Mouse (Mus musculus) adrenal gland, postnatal 14 days (tissue): ENCODE measurements around the gene Slc44a3. TPM values are rescaled to one million over a fixed set of nuclear protein-coding genes. Genes with fewer than 3 reads are reported as not detected.

Experiments
- DNase-seq: peaks from one replicate; pipeline ENCODE4 v3.0.0; 2021; ENCODE audit warnings: mixed read lengths
- long read RNA-seq, 2 experiments: library from polyadenylated mRNA; stranded (forward); transcript quantifications; one replicate each; pipeline ENCODE4 v2.0.0; 2021
- total RNA-seq: library from RNA; stranded (reverse); gene quantifications from 2 replicates; pipeline ENCODE4 v1.2.3, GENCODE M21; 2021

The Slc44a3 gene
- 14.6 TPM in 2 replicates for total RNA-seq
- long read RNA-seq, experiment 1, transcript Slc44a3-201 (15 exons, 2,620 nt) = major isoform, 11 of 17 reads
- long read RNA-seq, experiment 1, partial matches to known transcripts = 0 of 17 reads
- long read RNA-seq, experiment 1, other reads (novel, unspliced or antisense) = 6 of 17 reads
- long read RNA-seq, experiment 2, transcript Slc44a3-201 (15 exons, 2,620 nt) = major isoform, 9 of 13 reads
- long read RNA-seq, experiment 2, partial matches to known transcripts = 2 of 13 reads
- long read RNA-seq, experiment 2, other reads (novel, unspliced or antisense) = 2 of 13 reads

- peak; percentile 79 for DNase-seq
Observed at GRCm38 (mm10) chr3:121532176-121532575, at the start of gene Slc44a3. Slc44a3 (minus strand) TSS chr3:121532404.

GRCm38 (mm10) chr3:121579880-121580549, 47.8 kb upstream of the Slc44a3 start:
- no peak for DNase-seq

GRCm38 (mm10) chr3:121579402-121579801, 47.2 kb upstream of the Slc44a3 start:
- no peak for DNase-seq

- no peak for DNase-seq
Observed at GRCm38 (mm10) chr3:121578706-121579105, 46.5 kb upstream of the Slc44a3 start.

- no peak for DNase-seq
Observed at GRCm38 (mm10) chr3:121577641-121578040, 45.4 kb upstream of the Slc44a3 start.

GRCm38 (mm10) chr3:121577032-121577591, 44.9 kb upstream of the Slc44a3 start:
- DNase-seq = peak; percentile 51

GRCm38 (mm10) chr3:121576367-121576766, 44.2 kb upstream of the Slc44a3 start:
- DNase-seq = no peak

GRCm38 (mm10) chr3:121574386-121574785, 42.2 kb upstream of the Slc44a3 start:
- DNase-seq = no peak

GRCm38 (mm10) chr3:121573858-121574257, 41.7 kb upstream of the Slc44a3 start:
- DNase-seq = no peak

GRCm38 (mm10) chr3:121571491-121571890, 39.3 kb upstream of the Slc44a3 start:
- no peak for DNase-seq

- no peak for DNase-seq
Observed at GRCm38 (mm10) chr3:121570623-121571022, 38.4 kb upstream of the Slc44a3 start.

- DNase-seq = no peak
Observed at GRCm38 (mm10) chr3:121569767-121570166, 37.6 kb upstream of the Slc44a3 start.

GRCm38 (mm10) chr3:121569004-121569403, 36.8 kb upstream of the Slc44a3 start:
- no peak for DNase-seq

GRCm38 (mm10) chr3:121567904-121568303, 35.7 kb upstream of the Slc44a3 start:
- DNase-seq = no peak

- DNase-seq = no peak
Observed at GRCm38 (mm10) chr3:121567337-121567900, 35.2 kb upstream of the Slc44a3 start.

GRCm38 (mm10) chr3:121566901-121567300, 34.7 kb upstream of the Slc44a3 start:
- DNase-seq = no peak

- no peak for DNase-seq
Observed at GRCm38 (mm10) chr3:121561803-121562202, 29.6 kb upstream of the Slc44a3 start.

- peak; percentile 61 for DNase-seq
Observed at GRCm38 (mm10) chr3:121560115-121560865, 28.1 kb upstream of the Slc44a3 start.

- DNase-seq = no peak
Observed at GRCm38 (mm10) chr3:121559406-121560114, 27.4 kb upstream of the Slc44a3 start.

- DNase-seq = no peak
Observed at GRCm38 (mm10) chr3:121558861-121559260, 26.7 kb upstream of the Slc44a3 start.

- no peak for DNase-seq
Observed at GRCm38 (mm10) chr3:121556304-121556703, 24.1 kb upstream of the Slc44a3 start.

GRCm38 (mm10) chr3:121553294-121553693, 21.1 kb upstream of the Slc44a3 start:
- DNase-seq = peak; percentile 76
